Mouse (Mus musculus): ENCODE measurements around the gene Fa2h.

The Fa2h gene

DNA sequence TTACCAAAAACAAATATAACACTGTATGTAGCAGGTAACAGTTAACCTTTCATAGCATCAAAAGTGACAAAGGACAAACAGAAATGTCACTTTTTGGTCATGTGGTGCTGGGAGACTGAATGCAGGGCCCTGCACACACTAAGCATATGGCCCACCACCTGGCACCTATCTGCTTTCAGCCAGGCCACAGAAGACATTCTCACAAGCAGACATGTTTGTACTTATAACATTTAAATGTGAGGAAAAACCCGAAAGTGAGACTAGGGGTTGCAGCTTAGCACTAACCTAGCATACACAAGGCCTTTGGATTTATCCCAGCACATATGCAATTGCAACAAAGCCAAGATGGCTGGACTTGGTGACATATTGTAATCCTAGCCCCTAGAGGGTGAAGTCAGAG, 95.6 kb downstream of the Fa2h start:
- no peak for DNase-seq

Measured in lung, postnatal 14 days (tissue).